Mouse (Mus musculus) liver, embryonic 11.5 days (tissue): ENCODE results near the gene Shisal1. TPM values are rescaled to one million over a fixed set of nuclear protein-coding genes. Genes with fewer than 3 reads are reported as not detected.

Experiments used
- ATAC-seq: fragments of 200-750 bp; cut with Nextera tagmentation; replicated peaks from 2 replicates; pipeline ENCODE4 v1.8.0; 2017; ENCODE audit warnings: moderate number of reproducible peaks, mild to moderate bottlenecking, moderate TSS enrichment, moderate library complexity; ENCODE audit not compliant: low FRiP score
- DNase-seq: peaks from one replicate; pipeline ENCODE4 v3.0.0-alpha.2; 2017; ENCODE audit warnings: low spot score
- H3K27ac ChIP-seq: fragments of 300-500 bp; sonication (generic); 2 replicates; pipeline ENCODE4 v1.5.1; 2014; ENCODE audit warnings: mild to moderate bottlenecking, low read depth, low read length, control low read depth
- H3K27me3 ChIP-seq: fragments of 300-500 bp; sonication (generic); replicated peaks from 2 replicates; pipeline ENCODE4 v1.6.1; 2014; ENCODE audit warnings: low read length, mixed read lengths; ENCODE audit not compliant: control insufficient read depth, insufficient read depth
- H3K36me3 ChIP-seq: fragments of 300-500 bp; sonication (generic); 2 replicates; pipeline ENCODE4 v1.6.1; 2014; ENCODE audit warnings: mild to moderate bottlenecking, low read length, moderate library complexity, mixed read lengths; ENCODE audit not compliant: control insufficient read depth, insufficient read depth
- H3K4me1 ChIP-seq: fragments of 300-500 bp; sonication (generic); replicated peaks from 2 replicates; pipeline ENCODE4 v1.6.1; 2014; ENCODE audit warnings: low read length, mixed read lengths; ENCODE audit not compliant: control insufficient read depth, insufficient read depth
- H3K4me2 ChIP-seq: fragments of 300-500 bp; sonication (generic); 2 replicates; pipeline ENCODE4 v1.6.1; 2014; ENCODE audit warnings: mild to moderate bottlenecking, control low read depth, moderate library complexity
- H3K4me3 ChIP-seq: fragments of 300-500 bp; sonication (generic); 2 replicates; pipeline ENCODE4 v1.5.1; 2014; ENCODE audit warnings: low read depth, low read length, control low read depth
- H3K9ac ChIP-seq: fragments of 300-500 bp; sonication (generic); 2 replicates; pipeline ENCODE4 v1.6.1; 2014; ENCODE audit warnings: low read depth, low read length, control low read depth
- H3K9me3 ChIP-seq: fragments of 300-500 bp; sonication (generic); 2 replicates; pipeline ENCODE4 v1.6.1; 2016; ENCODE audit warnings: low read length, inconsistent platforms, mixed read lengths; ENCODE audit not compliant: control insufficient read depth
- WGBS: fragments of 180-500 bp; shearing (Covaris S2); extraction: QIAGEN DNeasy Blood & Tissue Kit; methylation state at CpG from one replicate; pipeline ENCODE4 v1.1.7; 2014; 5-methylcytosine and 5-hydroxymethylcytosine counted together
- polyA plus RNA-seq: library from polyadenylated mRNA; unstranded; fragments of >200 nt; fragmentation: Nextera tagmentation; extraction: Ambion mirVana; gene quantifications from 2 replicates; pipeline ENCODE4 v1.2.1, GENCODE M21; 2014

Shisal1 gene
- polyA plus RNA-seq, 1 experiment from 2014 or later: 0.25 TPM

DNA sequence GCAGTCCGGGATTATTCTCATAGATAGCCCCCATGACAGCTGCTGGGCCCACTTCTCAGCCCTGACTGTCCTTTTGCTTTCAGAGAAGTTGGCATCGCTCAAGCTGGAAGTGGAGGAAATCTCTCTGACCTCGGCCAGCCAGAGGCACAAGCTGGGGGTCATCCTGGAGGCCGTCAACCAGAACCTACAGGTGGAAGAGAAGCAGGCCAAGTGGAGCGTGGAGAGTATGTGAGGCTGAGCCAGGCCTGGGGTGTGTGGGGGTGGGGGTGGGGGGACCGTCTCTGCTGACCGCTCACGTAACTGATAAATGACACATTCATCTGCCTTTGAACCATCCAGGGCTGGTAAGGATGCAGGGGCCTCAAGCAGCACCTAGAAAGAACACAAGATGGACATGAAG lies 117.0 kb downstream of the Shisal1 start:
- no peaks in the 10 kb centered on the region for H3K27me3 ChIP-seq
- H3K4me1 ChIP-seq: no peaks in the 10 kb centered on the region
- 83% methylated on average over 8 of the region's 8 CpGs for WGBS
- H3K9ac ChIP-seq: no peak overlapping the region
- DNase-seq: no peak
- no peaks in the 10 kb centered on the region for H3K36me3 ChIP-seq
- H3K4me2 ChIP-seq: no peak overlapping the region
- ATAC-seq: no peak
- no peak overlapping the region for H3K4me3 ChIP-seq
- no peak overlapping the region for H3K27ac ChIP-seq
- no peaks in the 10 kb centered on the region for H3K9me3 ChIP-seq

Other genes starting within 250 kb of the Shisal1 start
- 13.9 and 15.4 TPM in 2 replicates for gene Parvb, start 215.1 kb downstream of the Shisal1 start, polyA plus RNA-seq
- 5.9 and 6.0 TPM in 2 replicates for gene Parvg, start 123.1 kb downstream of the Shisal1 start, polyA plus RNA-seq
- gene Rtl6, start 110.7 kb upstream of the Shisal1 start, polyA plus RNA-seq: 4.7 and 5.2 TPM in 2 replicates
- gene Prr5, start 222.5 kb upstream of the Shisal1 start, polyA plus RNA-seq: 17.7 and 20.4 TPM in 2 replicates